Mouse (Mus musculus) liver, embryonic 14.5 days (tissue): Measurements from ENCODE around the gene Tead4.

Experiments used
- CTCF ChIP-seq: IDR thresholded peaks from 2 replicates; pipeline ENCODE4 v1.5.1; 2016; ENCODE audit warnings: antibody characterized with exemption, low read depth, control low read depth
- EP300 ChIP-seq: IDR thresholded peaks from 2 replicates; pipeline ENCODE4 v1.6.1; 2016; ENCODE audit warnings: antibody characterized with exemption, low read depth

DNA sequence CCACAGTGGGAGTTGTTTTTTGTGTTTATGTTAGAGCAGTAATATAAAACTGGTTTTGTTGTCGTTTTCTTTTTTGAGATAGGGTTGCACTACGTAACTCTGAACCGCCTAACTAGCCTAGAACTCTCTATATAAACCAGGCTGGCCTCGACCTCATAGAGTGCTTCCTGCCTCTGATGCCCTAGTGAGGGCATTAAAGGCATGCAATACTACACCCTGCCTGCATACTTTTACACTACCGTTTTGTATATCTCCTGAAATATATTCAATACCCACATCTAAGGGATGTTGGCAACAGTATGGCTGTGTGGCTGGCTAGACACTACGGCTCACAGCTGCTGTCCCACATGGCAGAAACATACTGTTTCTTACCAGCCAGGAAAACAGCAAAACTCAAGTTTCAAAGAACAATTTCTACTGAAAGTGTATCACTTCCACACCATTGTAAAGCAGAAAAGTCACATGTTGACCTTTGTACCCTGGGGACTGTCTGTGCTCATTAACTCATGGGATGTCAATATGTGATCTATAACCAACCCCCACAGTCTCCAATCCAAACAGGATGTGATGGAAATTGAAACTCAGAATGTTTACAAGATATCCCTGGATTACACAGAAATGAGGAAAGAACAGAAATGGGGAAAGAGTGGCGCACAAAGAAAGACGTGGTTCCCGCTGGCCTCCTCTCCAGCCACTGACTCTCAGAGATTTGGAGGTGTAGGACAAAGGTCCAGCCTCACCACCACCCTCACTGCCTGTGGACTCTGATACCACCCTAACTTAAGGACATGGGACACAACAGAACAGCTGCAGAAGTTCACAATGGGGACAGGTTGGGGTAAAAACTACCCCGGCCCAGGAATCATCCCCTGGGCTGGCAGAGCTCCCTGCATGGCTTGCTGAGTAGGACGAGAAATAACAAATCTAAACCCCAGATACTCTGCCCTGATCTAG is 23.2 kb downstream of the Tead4 start:
- TF ChIP-seq CTCF, result no peak
- TF ChIP-seq EP300, result no peak
